Mouse (Mus musculus): ENCODE measurements around the gene Osgep. TPM values are rescaled to one million over a fixed set of nuclear protein-coding genes. Genes with fewer than 3 reads are reported as not detected.

The Osgep gene
- 53.0 to 57.1 TPM (median 55.7 TPM) in 4 replicates for total RNA-seq (2023)

DNA sequence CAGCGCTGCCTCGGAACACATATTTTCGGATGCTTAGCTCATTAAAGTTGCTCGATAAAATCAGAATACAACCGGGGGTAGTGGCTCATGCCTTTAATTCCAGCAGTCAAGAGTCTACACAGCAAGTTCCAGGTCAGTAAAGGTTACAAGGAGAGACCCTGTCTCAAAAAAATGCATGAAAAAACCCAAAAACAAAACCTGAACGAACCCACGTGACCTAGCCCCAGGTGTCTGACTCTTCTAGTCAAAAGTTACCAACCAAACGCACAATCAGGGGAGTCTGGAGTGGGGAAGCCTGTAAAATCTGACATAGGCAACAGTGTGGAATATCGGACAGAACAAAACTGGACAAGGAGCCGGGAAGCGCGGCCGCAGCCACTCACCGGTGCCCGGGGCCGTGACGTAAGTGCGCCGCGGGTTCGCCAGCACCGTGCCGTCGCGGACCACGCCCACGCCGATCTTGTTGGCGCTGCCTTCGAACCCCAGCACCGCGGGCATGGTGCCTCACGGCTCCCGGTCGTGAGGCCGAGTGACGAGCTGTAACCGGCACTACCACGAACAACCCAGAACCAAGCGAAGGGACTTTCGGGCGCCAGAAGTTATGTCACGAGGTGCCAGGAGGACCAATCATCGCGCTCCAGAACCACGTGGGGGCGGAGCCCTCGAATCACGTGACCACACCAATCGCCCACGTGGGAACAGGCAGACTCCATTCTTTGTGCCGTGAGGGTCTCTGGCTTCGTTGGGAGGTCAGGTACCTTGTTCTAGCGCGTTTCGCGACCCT, at the start of gene Osgep, which contains the start of gene Apex1:
Osgep (minus strand) TSS at position 613 of the 784 bp plus-strand sequence.
Apex1 (plus strand) TSS at position 688 of the 784 bp plus-strand sequence.

DNA sequence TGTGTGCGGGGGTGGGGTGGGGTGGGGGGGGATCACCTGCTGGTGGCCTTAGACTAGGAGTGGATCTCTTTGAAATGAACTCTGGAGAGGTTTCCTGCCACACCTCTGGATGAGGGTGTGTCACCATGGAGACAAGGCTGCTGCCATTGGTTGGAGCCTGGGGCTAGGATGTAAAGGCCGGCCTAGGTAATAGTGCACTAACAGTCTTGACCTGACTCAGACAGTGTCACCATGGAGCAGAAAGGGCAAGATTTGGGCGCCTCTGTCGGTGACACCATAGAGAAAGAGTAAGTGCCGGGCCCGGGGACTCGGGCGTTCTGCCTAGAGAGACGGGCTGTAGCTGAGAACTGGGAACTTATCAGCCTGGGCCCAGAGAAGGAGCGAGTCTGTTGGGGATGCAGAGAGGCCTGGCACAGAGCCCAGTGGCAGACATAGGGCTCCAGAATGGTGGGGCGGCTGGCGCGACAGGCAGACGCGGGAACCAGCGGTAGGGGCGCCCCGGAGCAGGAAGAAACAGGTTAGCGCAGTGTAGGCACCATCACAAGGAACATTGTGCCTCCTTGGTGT, 31.3 kb upstream of the Osgep start, which contains the start of gene Pnp2:
Pnp2 (plus strand) TSS at position 51 of the 567 bp plus-strand sequence.

DNA sequence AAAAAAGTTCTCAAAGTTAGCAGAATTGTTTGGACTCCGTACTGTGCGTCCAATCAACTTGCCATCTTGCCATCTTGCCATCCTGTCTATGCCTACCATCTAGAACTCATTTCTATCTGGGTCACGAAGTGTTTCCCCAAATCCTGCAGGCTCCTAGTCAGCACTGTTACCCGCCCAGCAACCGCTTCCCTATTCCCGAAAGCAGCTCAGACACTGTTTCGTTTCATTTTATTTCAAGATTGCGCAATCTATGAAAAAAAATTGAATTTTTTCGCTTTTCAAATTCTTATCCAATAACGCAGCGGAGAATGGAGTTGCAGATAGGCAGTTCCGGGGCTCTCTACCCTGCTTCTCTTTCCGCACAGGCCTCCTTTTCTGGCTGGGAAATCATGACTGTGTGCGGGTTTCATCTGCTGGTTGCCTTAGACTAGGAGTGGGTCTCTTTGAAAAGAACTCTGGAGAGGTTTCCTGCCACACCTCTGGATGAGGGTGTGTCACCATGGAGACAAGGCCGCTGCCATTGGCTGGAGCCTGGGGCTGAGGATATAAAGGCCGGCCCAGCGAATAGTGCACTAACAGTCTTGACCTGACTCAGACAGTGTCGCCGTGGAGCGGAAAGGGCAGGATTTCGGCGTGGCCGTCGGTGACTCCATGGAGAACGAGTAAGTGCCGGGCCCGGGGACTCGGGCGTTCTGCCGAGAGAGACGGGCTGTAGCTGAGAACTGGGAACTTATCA, 19.4 kb upstream of the Osgep start, which contains the start of gene Gm49342:
Gm49342 (plus strand) TSS at position 586 of the 736 bp plus-strand sequence.

GRCm38 (mm10) chr14:50930754-50931492, 6.2 kb upstream of the Osgep start, which contains the start of the genes Pip4p1 and Pnp:
Gene Pip4p1, minus strand, starts transcription at chr14:50930856.
Gene Pnp, plus strand, starts transcription at chr14:50931082.

GRCm38 (mm10) chr14:50897374-50897765, 27.3 kb downstream of the Osgep start, which contains the start of gene Klhl33:
Gene Klhl33, minus strand, starts transcription at chr14:50897507.

DNA sequence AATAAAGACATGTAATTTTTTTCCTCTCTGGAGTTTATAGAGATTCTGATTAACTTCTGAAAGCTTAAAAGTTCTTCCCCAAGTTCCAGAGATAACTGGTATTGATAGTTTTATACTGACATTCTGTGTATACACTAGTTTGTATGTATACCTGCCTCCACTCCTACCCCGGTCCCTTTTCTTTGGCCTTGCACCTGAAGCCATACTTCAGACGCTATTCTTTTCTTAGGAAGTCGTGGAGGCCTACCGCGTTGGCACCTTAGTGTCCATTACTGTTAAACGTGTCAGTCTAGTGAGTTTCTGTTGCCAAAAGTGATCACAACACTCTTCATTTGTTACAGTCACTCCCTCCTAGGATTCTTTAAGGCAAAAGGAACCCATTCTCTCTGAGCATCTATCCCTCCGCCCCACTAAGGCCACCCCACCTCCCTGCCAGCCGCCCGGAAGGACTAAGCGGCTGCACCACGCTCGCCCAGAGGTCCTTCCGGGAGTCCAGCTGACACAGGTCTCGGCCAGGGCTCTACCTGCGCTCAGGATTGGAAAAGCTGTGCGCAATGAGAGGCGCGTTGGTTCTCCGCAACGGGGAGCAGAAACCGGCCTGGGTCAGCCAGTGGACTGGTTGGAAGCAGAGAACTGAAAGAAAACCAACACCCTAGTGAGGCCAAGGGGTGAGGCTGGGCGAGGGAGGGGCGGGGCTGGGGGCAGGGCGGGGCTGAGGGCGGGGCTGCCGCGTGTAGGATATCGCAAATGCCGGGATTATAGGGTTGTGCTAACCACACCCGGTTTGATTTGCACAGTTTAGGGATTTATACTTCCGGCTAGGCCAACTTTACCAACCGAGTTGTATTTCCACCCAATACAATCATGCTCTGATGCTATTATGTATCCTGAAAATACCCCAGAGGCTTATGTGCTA, 54.5 kb downstream of the Osgep start, which contains the start of gene Tep1:
Tep1 (minus strand) TSS at position 672 of the 916 bp plus-strand sequence.

Other genes starting within 250 kb of the Osgep start
- gene Olfr747, start 231.7 kb downstream of the Osgep start, total RNA-seq (2023): not detected in 4 replicates
- gene Olfr748, start 217.5 kb downstream of the Osgep start, total RNA-seq (2023): not detected in 4 replicates
- not detected in 4 replicates for gene Olfr749, start 179.8 kb downstream of the Osgep start, total RNA-seq (2023)
- 79.5 to 92.1 TPM (median 87.1 TPM) in 4 replicates for gene Ttc5, start 139.4 kb downstream of the Osgep start, total RNA-seq (2023)
- 2.6 TPM in 1 of 4 replicates, not detected in the others for gene Ccnb1ip1, start 117.2 kb downstream of the Osgep start, total RNA-seq (2023)
- gene Parp2, start 117.1 kb downstream of the Osgep start, total RNA-seq (2023): 58.4 to 66.1 TPM (median 62.7 TPM) in 4 replicates
- gene Tep1, start 54.3 kb downstream of the Osgep start, total RNA-seq (2023): 42.8 to 52.8 TPM (median 52.1 TPM) in 4 replicates
- gene Klhl33, start 27.4 kb downstream of the Osgep start, total RNA-seq (2023): not detected in 4 replicates
- gene Apex1, start 75 bp upstream of the Osgep start, total RNA-seq (2023): 45.0 to 50.7 TPM (median 48.6 TPM) in 4 replicates
- 218 to 233 TPM (median 228 TPM) in 4 replicates for gene Pip4p1, start 6.0 kb upstream of the Osgep start, total RNA-seq (2023)
- 35.7 to 39.8 TPM (median 38.4 TPM) in 4 replicates for gene Pnp, start 6.2 kb upstream of the Osgep start, total RNA-seq (2023)
- gene Gm49342, start 19.6 kb upstream of the Osgep start, total RNA-seq (2023): 15.8 to 34.1 TPM (median 21.0 TPM) in 4 replicates
- gene Pnp2, start 31.1 kb upstream of the Osgep start, total RNA-seq (2023): 1.6 to 3.2 TPM (median 1.8 TPM) in 3 of 4 replicates, not detected in the other
- not detected in 4 replicates for gene Rnase10, start 82.9 kb upstream of the Osgep start, total RNA-seq (2023)
- gene Rnase9, start 117.0 kb upstream of the Osgep start, total RNA-seq (2023): not detected in 4 replicates
- not detected in 4 replicates for gene Rnase11, start 125.3 kb upstream of the Osgep start, total RNA-seq (2023)
- 1.2 to 1.6 TPM (median 1.6 TPM) in 3 of 4 replicates, not detected in the other for gene Rnase12, start 132.8 kb upstream of the Osgep start, total RNA-seq (2023)
- not detected in 4 replicates for gene Olfr750, start 149.5 kb upstream of the Osgep start, total RNA-seq (2023)
- 0.38 to 0.75 TPM (median 0.55 TPM) in 3 of 4 replicates, not detected in the other for gene Rnase4, start 166.2 kb upstream of the Osgep start, total RNA-seq (2023)
- not detected in 4 replicates for gene Ang, start 166.3 kb upstream of the Osgep start, total RNA-seq (2023)
- gene Eddm3b, start 189.5 kb upstream of the Osgep start, total RNA-seq (2023): not detected in 4 replicates
- 95.9 to 104 TPM (median 99.0 TPM) in 4 replicates for gene Rnase6, start 199.0 kb upstream of the Osgep start, total RNA-seq (2023)
- gene Rnase1, start 221.9 kb upstream of the Osgep start, total RNA-seq (2023): 0.78 TPM in 1 of 4 replicates, not detected in the others
- gene Rnase2b, start 237.4 kb upstream of the Osgep start, total RNA-seq (2023): not detected in 4 replicates

Data from B cell, adult 62 days (primary cell).